Mouse (Mus musculus) heart, postnatal 0 days (tissue): ENCODE results near the gene Psmc3.

Experiments
- CTCF ChIP-seq: IDR thresholded peaks from 2 replicates; pipeline ENCODE4 v1.5.1; 2016; ENCODE audit warnings: antibody characterized with exemption, control low read depth, low read depth
- EP300 ChIP-seq: IDR thresholded peaks from 2 replicates; pipeline ENCODE4 v1.6.1; 2016; ENCODE audit warnings: antibody characterized with exemption, low read depth

GRCm38 (mm10) chr2:91096524-91096923, 42.7 kb downstream of the Psmc3 start:
- no peak for TF ChIP-seq CTCF
- TF ChIP-seq EP300, result no peak
